Comparison of ENCODE assay signal across 24 mouse cellular contexts in the genomic region with DNA sequence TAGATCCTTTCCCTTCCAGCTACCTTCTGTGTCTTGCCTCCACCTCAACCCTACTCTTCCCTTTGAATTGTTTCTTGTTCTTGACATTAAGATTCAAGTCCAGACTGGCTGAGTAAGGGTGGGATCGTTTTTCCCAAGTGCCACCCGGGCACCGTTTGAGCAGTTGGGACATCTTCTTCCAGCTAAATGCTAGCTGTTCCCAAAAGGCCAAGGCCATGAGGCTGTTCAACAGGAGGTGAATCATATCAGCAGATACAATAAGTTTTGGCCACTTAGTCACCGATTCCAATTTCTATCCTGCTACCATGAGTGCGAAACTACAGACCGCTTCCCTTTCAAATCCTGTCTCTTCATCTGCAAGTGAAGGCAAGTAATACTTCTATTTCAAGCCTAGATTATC.
DNase-seq lines count a peak whose midpoint lies in the region; TF ChIP-seq lines count a peak whose summit lies in the region.
"Had no signal": no experiment of that assay in that cellular context is flagged by ENCODE, and none has a peak within 500 bp of the region (broad histone marks: within the 10 kb centered on the region; RNA-seq: fewer than 3 reads in every experiment).

No protein-coding gene starts in this region.

- H3K4me3 ChIP-seq in layer of hippocampus, adult 2 months = no peak overlapping the region
- H3K4me3 ChIP-seq: embryonic facial prominence, embryonic 10.5 days; embryonic facial prominence, embryonic 13.5 days; erythroblast, embryonic 14.5 days; forebrain, embryonic 12.5 days; forebrain, embryonic 15.5 days; heart, embryonic 15.5 days; hindbrain, embryonic 10.5 days; hindbrain, embryonic 13.5 days had no signal

- peak; percentile 75 to 81 for DNase-seq in adrenal gland, adult (ENCODE audit: inconsistent age in 2 of 2, low spot score in 1 of 2)
- no peak for DNase-seq in adrenal gland, postnatal 4 days (ENCODE audit: low spot score in 2 of 2)
- no peak for DNase-seq in layer of hippocampus, adult 2 months (ENCODE audit: low spot score in 2 of 2)
- no peak for DNase-seq in layer of hippocampus, postnatal 36 days
- peak; percentile 27 for DNase-seq in adrenal gland, postnatal 25 days
- DNase-seq in kidney, adult 9 months = no peak
- DNase-seq in retina, postnatal 1 day = no peak
- DNase-seq: cerebellum, adult 11-12 months; cerebellum, adult 8-10 months; cerebellum, postnatal 10 days; cerebellum, postnatal 36 days; embryo, embryonic 11 days; gastrocnemius, postnatal 10 days; gastrocnemius, postnatal 36 days; heart, postnatal 10 days; heart, postnatal 36 days had no signal

- no peak for TF ChIP-seq CTCF in layer of hippocampus, adult 2 months (conservative IDR thresholded peaks at IDR 0.05)

- peak overlapping the region; percentile 78 for H3K27ac ChIP-seq in layer of hippocampus, adult 2 months
- H3K27ac ChIP-seq: embryonic facial prominence, embryonic 10.5 days; embryonic facial prominence, embryonic 13.5 days; forebrain, embryonic 12.5 days; forebrain, embryonic 15.5 days; heart, embryonic 15.5 days; hindbrain, embryonic 10.5 days; hindbrain, embryonic 13.5 days had no signal

Comparison
In these comparisons a context has a peak if more than half of its experiments do, and no peak if none do; other contexts are left out.
1. DNase-seq: peak in adrenal gland, adult (2 of 2) and adrenal gland, postnatal 25 days (single experiment); none in adrenal gland, postnatal 4 days (0 of 2), layer of hippocampus, adult 2 months (0 of 2), layer of hippocampus, postnatal 36 days (0 of 2), kidney, adult 9 months (single experiment) and retina, postnatal 1 day (single experiment).